Mouse (Mus musculus): Measurements from ENCODE around the gene Adipor2.

GRCm38 (mm10) chr6:119346257-119346656, 71.2 kb downstream of the Adipor2 start:
- TF ChIP-seq POLR2A (IDR thresholded peaks at IDR 0.05; ENCODE audit: borderline replicate concordance, insufficient read depth, low read length), result no peak
- no peak for TF ChIP-seq CTCF (IDR thresholded peaks at IDR 0.05; ENCODE audit: borderline replicate concordance, insufficient read depth, low read depth, low read length)
